Mouse (Mus musculus) mouse trophoblast stem cell (cell line): ENCODE data around the gene Peak1.

Experiments used
- in situ Hi-C, 2 experiments: fragments of 300-500 bp; cut with MseI, MboI; formaldehyde crosslinking; loops; 2 replicates in 1 of 2; 3 replicates in 1 of 2; pipeline ENCODE4 v1.15.1; 2025

Gene Peak1

GRCm38 (mm10) chr9:56314326-56314725 is 103.5 kb downstream of the Peak1 start:
- in situ Hi-C loops = no loop called here

- in situ Hi-C loops = no loop called here
These were observed 108.8 kb downstream of the Peak1 start for GRCm38 (mm10) chr9:56309079-56309478.

GRCm38 (mm10) chr9:56304526-56304925 is 113.3 kb downstream of the Peak1 start:
- in situ Hi-C loops = no loop called here

- in situ Hi-C loops = no loop called here
These were observed 114.9 kb downstream of the Peak1 start for GRCm38 (mm10) chr9:56302921-56303465.

- in situ Hi-C loops = no loop called here
These were observed 127.8 kb downstream of the Peak1 start for GRCm38 (mm10) chr9:56290019-56290418.

GRCm38 (mm10) chr9:56282481-56282880 is 135.4 kb downstream of the Peak1 start:
- in situ Hi-C loops = no loop called here

GRCm38 (mm10) chr9:56273576-56273975 is 144.3 kb downstream of the Peak1 start:
- in situ Hi-C loops = no loop called here

GRCm38 (mm10) chr9:56272247-56272598 is 145.6 kb downstream of the Peak1 start:
- in situ Hi-C loops = no loop called here

- in situ Hi-C loops = no loop called here
These were observed 146.3 kb downstream of the Peak1 start for GRCm38 (mm10) chr9:56271326-56272246.

GRCm38 (mm10) chr9:56269101-56269500 is 148.8 kb downstream of the Peak1 start:
- in situ Hi-C loops = no loop called here

- in situ Hi-C loops = no loop called here
These were observed 151.6 kb downstream of the Peak1 start for GRCm38 (mm10) chr9:56266200-56266815.

- in situ Hi-C loops = no loop called here
These were observed 152.2 kb downstream of the Peak1 start for GRCm38 (mm10) chr9:56265460-56266199.

- in situ Hi-C loops = no loop called here
These were observed 152.9 kb downstream of the Peak1 start for GRCm38 (mm10) chr9:56265022-56265360.

- in situ Hi-C loops = loop anchor here in 1 of 2 experiments (5.0 kb wide), 1 partner anchor 53 kb away; no protein-coding TSS in a partner anchor
These were observed 153.4 kb downstream of the Peak1 start for GRCm38 (mm10) chr9:56264308-56265021.

- in situ Hi-C loops = loop anchor here in 1 of 2 experiments (5.0 kb wide), 1 partner anchor 54 kb away; no protein-coding TSS in a partner anchor
These were observed 154.8 kb downstream of the Peak1 start for GRCm38 (mm10) chr9:56263055-56263454.

- in situ Hi-C loops = loop anchor here in 1 of 2 experiments (5.0 kb wide), 1 partner anchor 57 kb away; no protein-coding TSS in a partner anchor
These were observed 157.3 kb downstream of the Peak1 start for GRCm38 (mm10) chr9:56260495-56261136.

- in situ Hi-C loops = loop anchor here in 1 of 2 experiments (5.0 kb wide), 1 partner anchor 57 kb away; no protein-coding TSS in a partner anchor
These were observed 157.9 kb downstream of the Peak1 start for GRCm38 (mm10) chr9:56259790-56260494.

- in situ Hi-C loops = no loop called here
These were observed 159.5 kb downstream of the Peak1 start for GRCm38 (mm10) chr9:56258261-56258790.

- in situ Hi-C loops = no loop called here
These were observed 160.5 kb downstream of the Peak1 start for GRCm38 (mm10) chr9:56257227-56258000.
